Mouse (Mus musculus) adrenal gland, postnatal 25 days (tissue): ENCODE results near the gene Ccdc120. TPM values are rescaled to one million over a fixed set of nuclear protein-coding genes. Genes with fewer than 3 reads are reported as not detected.
A peak's percentile ranks its signal among the peaks of the same experiment; 100 is the strongest.

ENCODE experiments used
- DNase-seq: peaks from one replicate; pipeline ENCODE4 v3.0.0; 2021; ENCODE audit warnings: mixed read lengths
- long read RNA-seq: library from polyadenylated mRNA; stranded (forward); transcript quantifications from one replicate; pipeline ENCODE4 v2.0.0, GENCODE M21; 2021
- total RNA-seq: library from RNA; stranded (reverse); gene quantifications from 2 replicates; pipeline ENCODE4 v1.2.3, GENCODE M21; 2021

Ccdc120 gene
- total RNA-seq, result 4.4 and 6.0 TPM in 2 replicates
- long read RNA-seq, partial matches to known transcripts, result 0 of 3 reads
- long read RNA-seq, other reads (novel, unspliced or antisense), result 3 of 3 reads

GRCm38 (mm10) chrX:7750432-7751116, at the start of gene Ccdc120:
Gene Ccdc120, minus strand, starts transcription at chrX:7750905.
- peak; percentile 72 for DNase-seq

- DNase-seq, result no peak
Measured at GRCm38 (mm10) chrX:7797327-7797726, 46.6 kb upstream of the Ccdc120 start.

GRCm38 (mm10) chrX:7795016-7795415, 44.3 kb upstream of the Ccdc120 start:
- DNase-seq, result peak; percentile 30

- no peak for DNase-seq
Measured at GRCm38 (mm10) chrX:7793361-7793760, 42.7 kb upstream of the Ccdc120 start.

- DNase-seq, result no peak
Measured at GRCm38 (mm10) chrX:7790309-7790708, 39.6 kb upstream of the Ccdc120 start.

- peak; percentile 73 for DNase-seq
Measured at GRCm38 (mm10) chrX:7789542-7790136, 38.9 kb upstream of the Ccdc120 start, which contains the start of gene Gripap1. Gene Gripap1, plus strand, starts transcription at chrX:7789765.

- no peak for DNase-seq
Measured at GRCm38 (mm10) chrX:7782603-7783092, 31.9 kb upstream of the Ccdc120 start.

- no peak for DNase-seq
Measured at GRCm38 (mm10) chrX:7779294-7779693, 28.6 kb upstream of the Ccdc120 start.

- no peak for DNase-seq
Measured at GRCm38 (mm10) chrX:7778450-7779244, 27.9 kb upstream of the Ccdc120 start.

GRCm38 (mm10) chrX:7776329-7777082, 25.8 kb upstream of the Ccdc120 start:
- DNase-seq, result peak; percentile 43

- no peak for DNase-seq
Measured at GRCm38 (mm10) chrX:7775501-7776205, 24.9 kb upstream of the Ccdc120 start.

GRCm38 (mm10) chrX:7772766-7773165, 22.1 kb upstream of the Ccdc120 start:
- DNase-seq, result no peak

GRCm38 (mm10) chrX:7769302-7770017, 18.8 kb upstream of the Ccdc120 start:
- no peak for DNase-seq

- DNase-seq, result peak; percentile 56
Measured at GRCm38 (mm10) chrX:7765764-7766163, 15.1 kb upstream of the Ccdc120 start.

GRCm38 (mm10) chrX:7765281-7765670, 14.6 kb upstream of the Ccdc120 start:
- DNase-seq, result no peak

- no peak for DNase-seq
Measured at GRCm38 (mm10) chrX:7764657-7765280, 14.1 kb upstream of the Ccdc120 start.

- peak; percentile 9 for DNase-seq
Measured at GRCm38 (mm10) chrX:7763631-7764393, 13.1 kb upstream of the Ccdc120 start.

- DNase-seq, result no peak
Measured at GRCm38 (mm10) chrX:7762921-7763197, 12.2 kb upstream of the Ccdc120 start.

GRCm38 (mm10) chrX:7762137-7762920, 11.6 kb upstream of the Ccdc120 start, which contains the start of gene Tfe3:
Gene Tfe3, plus strand, starts transcription at chrX:7762560.
- peak; percentile 86 for DNase-seq
